Mouse (Mus musculus) spleen, postnatal 14 days (tissue): ENCODE measurements around the gene Fars2.
"Not testable (repeated sequence)": the region's sequence is repeated elsewhere in the genome, so short reads cannot be mapped to it uniquely, and the experiment has no call there.

Experiments used
- DNase-seq, 2 experiments: peaks; one replicate each; pipeline ENCODE4 v3.0.0; 2021 to 2022; ENCODE audit warnings: low spot score in 2 of 2

Gene Fars2

DNA sequence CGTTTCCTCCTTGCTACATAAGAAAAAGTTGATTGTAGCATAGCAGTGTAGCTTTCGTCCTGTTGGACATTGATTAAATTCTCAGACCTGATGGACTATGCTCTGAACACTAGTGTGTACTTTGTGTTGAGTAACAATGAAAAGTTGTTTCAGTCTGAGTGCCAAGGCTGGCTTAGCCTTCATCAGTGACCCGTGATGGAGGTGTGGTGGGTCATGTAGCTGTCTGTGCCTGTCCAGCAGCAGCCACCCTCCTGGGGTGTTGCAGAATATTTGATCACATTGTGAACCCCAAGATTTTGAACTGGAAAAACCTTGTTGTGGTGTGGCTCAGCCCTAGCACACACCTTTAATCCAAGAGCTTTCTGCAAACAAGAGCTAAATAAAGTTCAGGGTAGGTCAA, 343.3 kb downstream of the Fars2 start:
- no peak for DNase-seq

GRCm38 (mm10) chr13:36463669-36464068, 346.5 kb downstream of the Fars2 start:
- no peak for DNase-seq

DNA sequence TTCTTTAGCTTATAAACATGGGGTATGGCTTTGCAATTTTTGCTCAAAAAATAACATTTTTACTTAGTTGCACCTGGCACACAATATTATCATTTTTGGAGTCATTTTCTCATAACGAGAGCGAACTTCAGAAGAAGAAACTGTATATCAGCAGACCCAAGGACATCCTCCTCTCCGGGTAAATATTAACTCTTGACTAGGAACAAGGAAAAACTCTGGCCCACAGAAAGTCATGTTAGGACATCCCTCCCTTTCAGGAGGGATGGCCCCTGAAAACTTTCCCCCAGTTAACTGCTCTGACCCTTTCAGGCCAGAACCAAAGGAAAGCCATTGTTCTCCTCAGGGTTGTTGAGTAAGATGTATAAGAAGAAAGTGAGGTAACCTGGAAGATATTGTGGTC, 348.9 kb downstream of the Fars2 start:
- DNase-seq, result not testable (repeated sequence)

GRCm38 (mm10) chr13:36466515-36466921, 349.3 kb downstream of the Fars2 start:
- no peak for DNase-seq

DNA sequence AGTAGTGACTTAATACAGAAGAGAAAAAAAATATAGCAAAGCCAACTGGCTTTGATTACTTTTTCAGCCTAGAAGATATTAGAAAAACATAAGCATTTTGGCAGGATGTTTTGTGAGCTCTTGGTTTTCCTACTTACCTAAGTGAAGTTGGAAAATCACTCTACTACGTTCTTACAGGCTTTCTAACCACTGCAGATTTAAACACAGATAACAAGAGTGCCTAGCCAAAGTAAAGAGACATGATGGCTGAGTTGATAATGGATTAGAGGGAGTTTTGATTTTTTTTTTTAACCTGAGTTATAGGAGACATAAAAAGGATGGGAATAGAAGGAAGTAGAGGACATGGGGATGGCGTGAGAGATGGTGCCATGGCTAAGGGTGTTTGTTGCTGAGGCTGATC, 350.6 kb downstream of the Fars2 start:
- DNase-seq, result no peak

GRCm38 (mm10) chr13:36468963-36469362, 351.8 kb downstream of the Fars2 start:
- no peak for DNase-seq

- DNase-seq, result no peak
Measured at GRCm38 (mm10) chr13:36469412-36470125, 352.4 kb downstream of the Fars2 start.

DNA sequence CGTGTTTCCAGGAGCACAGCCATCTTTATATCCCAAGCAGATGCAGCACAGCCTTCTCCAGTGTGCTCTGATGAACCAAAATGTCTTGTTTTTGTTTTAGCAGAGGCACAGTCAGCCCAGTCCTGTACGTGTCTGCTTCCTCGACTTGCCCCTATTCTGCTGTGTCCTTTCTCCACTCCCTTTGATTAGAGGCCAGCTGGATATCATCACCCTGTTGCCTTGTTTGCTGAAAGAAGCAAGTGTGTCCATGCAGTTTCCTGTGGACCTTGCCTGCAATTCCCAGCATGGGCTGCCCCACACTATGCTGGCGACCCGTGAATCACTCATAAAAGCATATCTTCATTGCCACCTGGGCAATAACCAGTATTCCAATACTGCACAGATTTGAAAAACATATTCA, 360.4 kb downstream of the Fars2 start:
- no peak for DNase-seq

GRCm38 (mm10) chr13:36478243-36478642, 361.0 kb downstream of the Fars2 start:
- DNase-seq, result no peak

DNA sequence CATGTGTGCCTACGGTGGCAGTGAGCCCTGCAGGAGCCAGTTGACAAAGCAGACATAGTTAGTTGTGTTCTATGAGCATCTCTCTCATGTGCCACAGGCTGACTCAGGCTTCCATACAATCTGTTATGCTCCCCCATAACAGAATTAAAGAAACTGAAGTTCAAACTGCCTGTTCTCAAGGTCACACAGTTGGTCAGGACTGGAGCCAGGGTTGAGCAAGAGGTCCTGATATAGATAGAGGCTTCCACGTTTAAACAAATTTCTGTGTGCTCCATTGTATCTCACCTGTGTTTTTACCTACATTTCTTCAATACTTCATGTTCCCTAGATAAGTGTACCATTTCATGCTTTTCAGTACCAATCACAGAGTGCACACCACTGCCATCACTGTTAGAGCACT, 362.9 kb downstream of the Fars2 start:
- no peak for DNase-seq

DNA sequence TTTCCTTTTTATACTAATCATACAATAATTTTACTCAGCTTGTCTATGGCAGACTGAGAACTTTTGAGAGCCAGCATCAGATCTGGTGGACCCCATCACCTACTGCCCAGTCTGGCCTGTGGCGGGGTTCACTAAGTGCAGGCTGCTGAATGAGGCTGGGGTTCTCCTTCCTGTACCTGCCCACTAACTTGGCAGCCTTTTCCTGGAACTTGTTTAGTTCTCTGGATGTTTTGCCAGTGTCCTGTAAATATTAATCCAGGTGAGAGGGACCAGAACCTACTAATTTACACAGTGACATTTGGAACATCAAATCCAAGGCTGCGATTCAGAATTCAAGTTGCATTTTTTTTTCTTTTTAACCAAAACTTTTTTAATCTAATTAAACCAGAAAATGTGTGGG, 367.2 kb downstream of the Fars2 start:
- DNase-seq, result no peak

- no peak for DNase-seq
Measured at GRCm38 (mm10) chr13:36486756-36487155, 369.5 kb downstream of the Fars2 start.

- no peak for DNase-seq
Measured at GRCm38 (mm10) chr13:36489365-36489764, 372.2 kb downstream of the Fars2 start.

DNA sequence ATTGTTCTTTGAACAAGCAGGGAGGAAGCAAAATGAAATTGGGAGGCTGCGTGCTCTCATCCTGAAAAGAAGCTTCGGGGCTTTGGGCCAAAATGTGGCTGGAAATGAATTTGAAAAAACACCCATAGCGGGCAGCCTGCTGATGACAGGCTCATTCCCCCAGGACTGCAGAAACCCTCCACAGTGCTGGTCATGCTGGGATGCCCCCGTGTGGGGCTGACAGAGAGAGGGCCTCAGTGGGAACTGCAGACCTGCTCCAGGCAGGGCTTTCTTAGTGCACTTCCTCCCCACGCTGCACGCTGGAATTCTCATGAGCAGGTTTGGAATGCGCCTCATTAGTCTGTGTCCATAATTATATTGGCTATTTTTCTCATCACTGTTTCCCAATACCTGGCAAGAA, 373.4 kb downstream of the Fars2 start:
- no peak for DNase-seq

DNA sequence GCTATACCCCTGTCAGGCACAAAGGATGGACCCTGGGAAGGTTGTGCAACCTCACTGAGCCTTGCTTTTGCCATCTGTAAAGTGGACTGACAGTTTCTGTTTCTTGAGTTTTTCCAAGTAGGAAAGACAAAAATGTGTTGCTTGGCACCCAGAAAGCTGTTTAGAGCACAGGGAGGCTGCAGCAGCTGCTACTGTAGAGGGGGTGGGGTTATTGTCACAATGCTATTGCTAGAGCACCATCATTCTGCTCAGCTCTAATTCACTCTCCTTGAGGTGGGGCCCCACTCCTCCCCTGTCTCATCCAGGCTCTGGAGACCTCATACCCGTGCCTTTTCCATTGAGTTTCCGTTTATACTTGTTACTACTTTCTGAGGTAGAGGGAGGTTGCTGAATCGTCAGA, 375.2 kb downstream of the Fars2 start:
- no peak for DNase-seq

DNA sequence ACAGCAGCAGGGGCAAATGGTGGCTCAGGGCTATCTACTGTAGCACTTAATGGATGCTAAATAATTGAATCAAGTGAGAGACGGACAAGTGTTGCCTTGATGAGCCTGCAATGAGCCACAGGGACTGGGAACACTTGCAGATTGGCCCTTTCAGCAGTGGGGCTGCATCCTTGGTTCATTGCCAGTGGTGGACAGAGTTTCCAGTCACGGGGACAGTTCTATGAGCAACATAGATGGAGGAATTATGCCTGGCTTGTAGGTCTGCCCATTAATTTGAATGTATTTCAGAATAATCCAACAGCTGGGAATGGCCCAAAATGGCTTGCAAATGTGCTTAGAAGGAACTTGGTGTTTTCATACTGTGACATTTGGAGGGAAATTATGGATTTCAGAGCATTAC, 376.1 kb downstream of the Fars2 start:
- DNase-seq, result no peak

DNA sequence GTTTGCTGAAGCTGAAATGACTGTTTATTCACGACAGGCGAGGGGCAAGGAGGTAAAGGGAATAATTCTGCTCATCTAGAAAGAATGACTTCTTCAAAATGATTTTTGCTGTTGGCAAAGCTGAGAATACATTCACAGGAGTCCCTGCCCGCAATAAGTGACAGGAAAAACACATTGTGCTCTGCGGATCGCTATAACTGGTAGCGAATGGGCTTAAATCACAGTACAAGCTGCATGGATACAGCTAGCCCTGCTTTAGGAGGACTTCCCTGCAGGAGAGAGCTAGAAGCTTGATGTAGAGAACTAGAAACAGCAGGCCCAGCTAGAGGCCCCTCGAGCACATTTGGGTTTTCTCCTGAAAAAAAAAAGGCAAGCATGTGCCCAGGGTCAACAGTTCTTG, 376.6 kb downstream of the Fars2 start:
- no peak for DNase-seq

- no peak for DNase-seq
Measured at GRCm38 (mm10) chr13:36495980-36496379, 378.8 kb downstream of the Fars2 start.

DNA sequence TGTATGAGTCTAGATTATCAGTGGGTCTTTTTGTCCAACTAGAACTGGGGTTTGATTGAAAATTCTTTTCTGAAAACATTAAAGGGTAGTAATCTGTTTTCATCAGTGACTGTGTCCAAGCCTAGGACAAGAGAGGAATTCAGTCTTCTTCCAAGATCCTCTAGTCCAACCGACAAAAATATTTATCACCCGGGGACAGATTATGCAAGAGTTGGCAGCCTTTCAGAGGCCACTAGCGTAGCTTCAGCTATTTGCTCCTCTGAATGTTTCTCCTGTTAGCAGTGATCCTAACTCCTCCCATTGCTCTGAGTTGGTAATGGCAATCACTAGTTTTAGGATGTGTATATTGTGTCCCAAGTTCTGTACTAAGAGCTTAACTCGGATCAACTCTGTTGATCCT, 380.1 kb downstream of the Fars2 start:
- DNase-seq, result no peak

- DNase-seq, result no peak
Measured at GRCm38 (mm10) chr13:36500370-36500905, 383.2 kb downstream of the Fars2 start.

- DNase-seq, result no peak
Measured at GRCm38 (mm10) chr13:36503551-36503950, 386.3 kb downstream of the Fars2 start.

DNA sequence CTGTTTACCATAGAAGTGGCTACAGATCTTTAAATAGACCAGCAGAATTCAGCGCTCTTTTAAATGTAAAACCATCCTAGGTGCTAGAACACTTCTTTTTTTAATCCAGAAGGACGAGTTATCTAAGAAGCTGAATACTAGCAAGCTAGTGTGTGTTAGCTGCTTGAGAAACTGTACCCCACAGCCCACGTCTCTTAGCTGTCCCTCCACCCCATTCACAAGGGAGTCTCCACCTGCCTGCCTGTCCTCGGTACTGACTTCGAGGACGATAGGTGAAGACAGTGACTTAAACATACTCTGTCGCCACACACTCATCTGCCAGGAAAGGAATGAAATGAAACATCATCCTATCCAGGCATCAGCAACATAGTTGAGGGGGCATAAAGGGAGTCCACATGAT, 386.8 kb downstream of the Fars2 start:
- DNase-seq, result no peak

DNA sequence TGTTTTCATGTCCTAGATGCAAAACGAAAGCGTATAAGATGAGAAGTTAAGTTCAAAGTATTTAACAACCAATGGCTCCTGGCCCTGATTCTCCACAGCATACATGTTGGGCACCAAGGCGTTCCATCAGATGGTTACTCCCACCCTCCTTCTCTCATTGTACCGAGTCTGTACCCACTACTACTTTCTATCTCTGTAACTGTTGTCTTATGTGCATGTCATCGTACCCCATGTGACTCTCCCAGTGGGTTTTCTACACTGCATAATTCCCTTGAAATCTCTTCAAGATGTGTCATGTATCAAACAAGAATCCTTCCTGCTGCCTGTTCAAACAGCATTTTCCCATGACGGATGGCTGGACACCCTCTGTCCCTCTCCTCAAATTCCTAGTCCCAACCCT, 388.5 kb downstream of the Fars2 start:
- DNase-seq, result no peak

DNA sequence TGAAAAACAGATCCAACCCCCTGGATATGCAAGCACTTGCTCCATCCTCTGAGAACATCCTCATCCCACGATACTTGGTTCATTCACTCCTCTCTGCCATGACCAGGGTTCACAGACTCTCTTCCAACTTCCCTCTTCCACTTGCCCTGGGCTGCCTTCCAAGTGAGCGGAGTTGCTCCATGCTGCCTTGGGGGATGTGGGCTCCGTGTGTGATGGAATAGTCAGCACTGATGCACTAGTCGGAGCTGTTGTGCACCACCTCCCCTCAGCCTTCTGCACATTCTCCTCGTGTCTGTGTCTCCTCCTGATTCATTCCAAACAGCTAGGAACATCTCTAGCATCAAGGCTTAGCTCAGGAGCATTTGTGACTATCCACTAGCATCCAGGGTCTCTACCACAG, 389.1 kb downstream of the Fars2 start:
- no peak for DNase-seq
